Mouse (Mus musculus): ENCODE measurements at regions not wholly inside any gene's neighbourhood (a gene's known extent, or its start where the extent isn't known, plus 50 kb on each side); places are given as distances from the start of the nearest gene placed in this dataset. TPM values are rescaled to one million over a fixed set of nuclear protein-coding genes. Genes with fewer than 3 reads are reported as not detected.
A peak's percentile ranks its signal among the peaks of the same experiment; 100 is the strongest.

- no peaks in the 10 kb centered on the region for H3K27me3 ChIP-seq (replicated peaks)
- H3K4me2 ChIP-seq (replicated peaks): no peak overlapping the region
- 3% methylated on average over 2 of the region's 2 CpGs for WGBS
Measured at GRCm38 (mm10) chr7:77812052-77812903, 925.5 kb downstream of the Ntrk3 start.

GRCm38 (mm10) chr7:77786801-77787200, 951.0 kb downstream of the Ntrk3 start:
- Histone ChIP-seq H3K4me1 (no peaks in the 10 kb centered on the region), H3K9ac (no peak overlapping the region), H3K27ac (no peak overlapping the region), H3K9me3 (no peaks in the 10 kb centered on the region), H3K36me3 (no peaks in the 10 kb centered on the region), H3K4me3 (no peak overlapping the region), H3K4me2 (replicated peaks) (no peak overlapping the region), H3K27me3 (replicated peaks) (no peaks in the 10 kb centered on the region)
- 75% methylated on average over 2 of the region's 2 CpGs for WGBS
- ATAC-seq (ENCODE audit: low FRiP score, low read depth): no peak

More at GRCm38 (mm10) chr7:77812052-77812903, 925.5 kb downstream of the Ntrk3 start:
- H3K36me3 ChIP-seq: no peaks in the 10 kb centered on the region
- no peaks in the 10 kb centered on the region for H3K9me3 ChIP-seq
- H3K9ac ChIP-seq: no peak overlapping the region
- H3K4me1 ChIP-seq: no peaks in the 10 kb centered on the region
- H3K4me3 ChIP-seq: no peak overlapping the region
- no peak overlapping the region for H3K27ac ChIP-seq
- peak; percentile 81; the same call in 1 of the 2 replicates for ATAC-seq (ENCODE audit: low FRiP score, low read depth)

DNA sequence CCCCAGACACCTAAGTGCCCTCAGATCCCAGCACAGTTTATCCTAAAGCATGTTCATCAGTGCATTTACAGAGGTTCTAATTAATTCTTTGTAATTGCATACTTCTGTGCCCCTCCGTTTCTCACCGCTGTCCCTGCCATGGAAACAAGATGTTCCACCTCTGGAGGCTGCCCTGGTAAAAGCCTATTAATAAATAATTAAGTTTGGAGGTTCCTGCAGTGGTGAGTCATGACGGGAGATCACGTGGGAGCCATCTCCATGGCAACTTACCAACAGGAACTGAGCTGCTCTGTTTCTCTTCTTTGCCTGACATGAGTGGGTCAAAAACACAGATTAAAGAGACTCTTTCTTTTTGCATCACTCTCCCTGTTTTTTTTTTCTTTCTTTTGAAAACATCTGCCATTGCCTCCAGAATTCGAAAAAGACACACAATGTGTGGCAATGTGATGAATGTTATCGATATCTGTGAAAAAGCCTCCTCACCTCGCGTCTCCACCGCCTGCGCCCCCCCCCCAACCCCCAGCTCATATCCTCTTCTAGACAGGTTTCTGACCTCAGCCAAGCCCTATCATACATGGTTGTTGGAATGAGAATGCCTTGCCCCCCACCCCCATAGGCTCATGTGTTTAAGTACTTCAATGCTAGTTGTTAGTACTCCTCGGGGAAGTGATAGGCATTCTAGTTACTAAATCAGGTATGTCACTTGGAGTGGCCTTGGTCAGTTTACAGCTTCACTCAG, 965.9 kb downstream of the Ntrk3 start:
- 63% methylated on average over 11 of the region's 11 CpGs for WGBS
- Histone ChIP-seq H3K4me1 (peaks cover 4% of the 10 kb centered on the region; the same call in 1 of the 2 replicates), H3K4me2 (replicated peaks) (peak overlapping the region; percentile 6), H3K27ac (no peak overlapping the region), H3K27me3 (replicated peaks) (no peaks in the 10 kb centered on the region), H3K36me3 (no peaks in the 10 kb centered on the region), H3K9me3 (no peaks in the 10 kb centered on the region), H3K9ac (no peak overlapping the region), H3K4me3 (no peak overlapping the region)
- peak; percentile 83 for ATAC-seq (ENCODE audit: low FRiP score, low read depth)

- Histone ChIP-seq H3K36me3 (no peaks in the 10 kb centered on the region), H3K27me3 (replicated peaks) (no peaks in the 10 kb centered on the region), H3K27ac (no peak overlapping the region), H3K4me1 (no peaks in the 10 kb centered on the region), H3K4me3 (no peak overlapping the region), H3K4me2 (replicated peaks) (no peak overlapping the region), H3K9ac (no peak overlapping the region), H3K9me3 (no peaks in the 10 kb centered on the region)
- ATAC-seq (ENCODE audit: low FRiP score, low read depth): no peak
- 70% methylated on average over 4 of the region's 4 CpGs for WGBS
Measured at GRCm38 (mm10) chr7:77738996-77739765, 998.6 kb downstream of the Ntrk3 start.

Small RNA genes in the stretch of these regions (microRNA-seq; reads per million reads assigned to microRNA genes)
- gene Gm44358: not detected
